Mouse (Mus musculus) heart, adult 2 months (tissue): Measurements from ENCODE around the gene Ano2. TPM values are rescaled to one million over a fixed set of nuclear protein-coding genes. Genes with fewer than 3 reads are reported as not detected.

Experiments
- DNase-seq, 2 experiments: peaks; one replicate each; pipeline ENCODE4 v3.0.0; 2021
- H3K27ac ChIP-seq: fragments of 200-600 bp; 2 replicates; pipeline ENCODE4 v1.8.1; 2022
- H3K27me3 ChIP-seq: fragments of 200-500 bp; 2 replicates; pipeline ENCODE4 v1.6.1; 2012; ENCODE audit warnings: mild to moderate bottlenecking, low read length, inconsistent platforms, mixed read lengths; ENCODE audit not compliant: control insufficient read depth, insufficient read depth
- H3K36me3 ChIP-seq: fragments of 200-500 bp; 2 replicates; pipeline ENCODE4 v1.6.1; 2012; ENCODE audit warnings: low read length, inconsistent platforms; ENCODE audit not compliant: control insufficient read depth, insufficient read depth
- H3K4me1 ChIP-seq: fragments of 200-500 bp; 2 replicates; pipeline ENCODE4 v1.6.1; 2011; ENCODE audit warnings: low read length; ENCODE audit not compliant: control insufficient read depth, insufficient read depth
- H3K4me3 ChIP-seq: fragments of 200-600 bp; 2 replicates; pipeline ENCODE4 v1.8.1; 2022
- H3K79me2 ChIP-seq: fragments of 200-500 bp; replicated peaks from 2 replicates; pipeline ENCODE4 v1.6.1; 2012; ENCODE audit warnings: mild to moderate bottlenecking, inconsistent platforms, low read length, moderate library complexity, mixed read lengths; ENCODE audit not compliant: control insufficient read depth, insufficient read depth
- H3K9ac ChIP-seq: fragments of 200-500 bp; 2 replicates; pipeline ENCODE4 v1.6.1; 2012; ENCODE audit warnings: low read depth, mild to moderate bottlenecking, control low read depth, inconsistent platforms, low read length, mixed read lengths
- CTCF ChIP-seq: fragments of 200-600 bp; IDR thresholded peaks from 2 replicates; pipeline ENCODE4 v1.8.1; 2022; ENCODE audit warnings: antibody characterized with exemption, mild to moderate bottlenecking, moderate library complexity
- EP300 ChIP-seq: fragments of 200-500 bp; IDR thresholded peaks from 2 replicates; pipeline ENCODE4 v1.6.1; 2011; ENCODE audit warnings: low read depth, low read length, control low read depth; ENCODE audit not compliant: insufficient read depth
- POLR2A ChIP-seq: fragments of 200-500 bp; IDR thresholded peaks from 2 replicates; pipeline ENCODE4 v1.6.1; 2011; ENCODE audit warnings: mild to moderate bottlenecking, low read depth, low read length, control low read depth; ENCODE audit not compliant: insufficient read depth
- WGBS: fragments of 180-500 bp; shearing (Covaris S2); methylation state at CpG from one replicate; pipeline ENCODE4 v1.1.7; 2018; 5-methylcytosine and 5-hydroxymethylcytosine counted together
- intact Hi-C: fragments of 180-260 bp; cut with DNase I; formaldehyde crosslinking; loops from one replicate; pipeline ENCODE4 v1.15.1; 2025
- polyA plus RNA-seq: library from polyadenylated mRNA; depleted of rRNA; stranded (reverse); fragments of >200 nt; gene quantifications from 2 replicates; pipeline ENCODE4 v1.2.3, GENCODE M21; 2012
- total RNA-seq, 2 experiments: library from RNA; stranded (reverse); gene quantifications; 2 replicates each; pipeline ENCODE4 v1.2.3; 2021

Ano2 gene
- total and polyA plus RNA-seq, 3 experiments, result 0.08 to 0.30 TPM; not detected in 1

DNA sequence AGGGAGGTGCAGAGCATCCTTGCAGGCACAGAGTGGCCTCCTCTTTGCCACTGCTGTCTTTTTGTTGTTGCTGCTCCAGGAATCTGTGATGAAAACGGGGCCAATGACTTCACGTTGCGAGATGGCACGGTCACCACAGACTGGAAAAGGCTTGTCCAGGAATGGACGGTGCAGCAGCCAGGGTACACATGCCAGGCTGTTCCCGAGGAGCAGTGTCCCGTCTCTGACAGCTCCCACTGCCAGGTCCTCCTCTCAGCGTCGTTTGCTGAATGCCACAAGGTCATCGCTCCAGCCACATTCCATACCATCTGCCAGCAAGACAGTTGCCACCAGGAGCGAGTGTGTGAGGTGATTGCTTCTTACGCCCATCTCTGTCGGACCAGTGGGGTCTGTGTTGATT is 33.3 kb upstream of the Ano2 start:
- TF ChIP-seq CTCF, result no peak
- TF ChIP-seq POLR2A, result no peak
- TF ChIP-seq EP300, result no peak
- H3K27me3 ChIP-seq, result no peaks in the 10 kb centered on the region
- no peaks in the 10 kb centered on the region for H3K79me2 ChIP-seq
- intact Hi-C loops, result no loop called here
- H3K27ac ChIP-seq, result no peak overlapping the region
- no peak for DNase-seq
- no peak overlapping the region for H3K9ac ChIP-seq
- no peaks in the 10 kb centered on the region for H3K36me3 ChIP-seq
- WGBS, result 66% methylated on average over 13 of the region's 13 CpGs
- H3K4me1 ChIP-seq, result no peaks in the 10 kb centered on the region
- H3K4me3 ChIP-seq, result no peak overlapping the region

GRCm38 (mm10) chr6:125657966-125658365 is 32.3 kb upstream of the Ano2 start:
- TF ChIP-seq EP300 (no peak), CTCF (no peak), POLR2A (no peak)
- no peaks in the 10 kb centered on the region for H3K79me2 ChIP-seq
- H3K4me1 ChIP-seq, result no peaks in the 10 kb centered on the region
- no peaks in the 10 kb centered on the region for H3K27me3 ChIP-seq
- 81% methylated on average over 5 of the region's 5 CpGs for WGBS
- H3K27ac ChIP-seq, result no peak overlapping the region
- no peak overlapping the region for H3K9ac ChIP-seq
- no peaks in the 10 kb centered on the region for H3K36me3 ChIP-seq
- DNase-seq, result no peak
- no peak overlapping the region for H3K4me3 ChIP-seq
- intact Hi-C loops, result no loop called here

GRCm38 (mm10) chr6:125661106-125661877 is 28.9 kb upstream of the Ano2 start:
- Histone ChIP-seq H3K79me2 (no peaks in the 10 kb centered on the region), H3K4me1 (no peaks in the 10 kb centered on the region), H3K4me3 (no peak overlapping the region), H3K27ac (no peak overlapping the region), H3K27me3 (no peaks in the 10 kb centered on the region), H3K9ac (no peak overlapping the region), H3K36me3 (no peaks in the 10 kb centered on the region)
- intact Hi-C loops, result loop anchor here (2.0 kb wide), 2 partner anchors 38 to 242 kb away; no protein-coding TSS in a partner anchor
- TF ChIP-seq POLR2A, result no peak
- TF ChIP-seq CTCF, result peak; percentile 97
- TF ChIP-seq EP300, result 0 out of 2 replicates have a peak, but pooled peaks have one; percentile 49
- DNase-seq, result peak; percentile 44 to 74
- WGBS, result 44% methylated on average over 14 of the region's 14 CpGs

DNA sequence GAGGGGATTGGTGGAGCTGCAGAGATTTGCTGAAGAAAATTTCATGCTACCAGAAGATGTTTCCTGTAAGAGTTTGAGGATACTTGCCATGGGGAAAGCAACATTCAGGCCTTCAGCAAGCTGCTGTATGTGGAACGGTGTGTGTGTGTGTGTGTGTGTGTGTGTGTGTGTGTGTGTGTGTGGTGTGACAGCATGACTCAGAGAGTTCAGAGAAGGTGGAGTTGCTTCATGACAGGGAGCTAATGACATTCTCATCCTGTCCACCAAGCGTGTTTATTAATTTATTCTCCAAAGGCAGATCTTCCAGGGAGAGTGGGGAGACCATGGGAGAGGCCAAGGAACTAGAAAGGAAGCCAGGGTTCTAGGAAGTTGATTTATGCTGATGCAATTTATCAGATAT is 26.3 kb upstream of the Ano2 start:
- Histone ChIP-seq H3K4me1 (no peaks in the 10 kb centered on the region), H3K4me3 (no peak overlapping the region), H3K36me3 (no peaks in the 10 kb centered on the region), H3K79me2 (no peaks in the 10 kb centered on the region), H3K27me3 (no peaks in the 10 kb centered on the region), H3K9ac (no peak overlapping the region), H3K27ac (no peak overlapping the region)
- 49% methylated on average over 2 of the region's 2 CpGs for WGBS
- DNase-seq, result no peak
- no peak for TF ChIP-seq POLR2A
- no peak for TF ChIP-seq EP300
- no peak for TF ChIP-seq CTCF
- intact Hi-C loops, result no loop called here

DNA sequence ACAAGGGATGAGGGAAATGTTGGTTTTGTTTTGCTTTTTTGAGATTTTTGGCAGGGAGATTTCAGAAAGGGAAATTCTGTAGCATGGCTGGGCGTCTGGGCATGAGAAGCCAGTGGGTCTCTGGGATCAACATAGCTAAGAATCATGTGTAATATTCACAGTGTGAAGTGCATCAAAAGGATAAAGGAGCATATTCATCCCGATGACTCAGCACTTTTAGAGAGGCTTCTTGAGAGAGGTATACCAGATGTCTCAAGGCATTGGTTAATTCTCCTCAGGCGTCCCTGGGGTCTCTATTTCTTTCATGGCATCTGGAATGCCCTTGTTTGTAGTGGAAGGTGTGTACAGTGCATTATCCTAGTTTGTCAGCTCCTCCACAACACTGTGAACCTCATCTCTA is 18.4 kb upstream of the Ano2 start:
- WGBS, result 74% methylated on average over 3 of the region's 3 CpGs
- H3K4me3 ChIP-seq, result no peak overlapping the region
- intact Hi-C loops, result no loop called here
- H3K79me2 ChIP-seq, result no peaks in the 10 kb centered on the region
- no peak for TF ChIP-seq EP300
- no peak for TF ChIP-seq CTCF
- no peak for TF ChIP-seq POLR2A
- no peak overlapping the region for H3K27ac ChIP-seq
- no peaks in the 10 kb centered on the region for H3K27me3 ChIP-seq
- H3K4me1 ChIP-seq, result no peaks in the 10 kb centered on the region
- no peak for DNase-seq
- no peak overlapping the region for H3K9ac ChIP-seq
- H3K36me3 ChIP-seq, result no peaks in the 10 kb centered on the region

GRCm38 (mm10) chr6:125678492-125678891 is 11.7 kb upstream of the Ano2 start:
- no peak for TF ChIP-seq POLR2A
- no peak for TF ChIP-seq EP300
- no peak for TF ChIP-seq CTCF
- whole genome bisulfite sequencing, result 57% methylated on average over 1 of the region's 1 CpGs
- no peak overlapping the region for H3K27ac ChIP-seq
- no peaks in the 10 kb centered on the region for H3K36me3 ChIP-seq
- no peaks in the 10 kb centered on the region for H3K4me1 ChIP-seq
- intact Hi-C loops, result no loop called here
- no peaks in the 10 kb centered on the region for H3K27me3 ChIP-seq
- no peak overlapping the region for H3K4me3 ChIP-seq
- DNase-seq, result no peak
- no peak overlapping the region for H3K9ac ChIP-seq
- no peaks in the 10 kb centered on the region for H3K79me2 ChIP-seq
